Mouse (Mus musculus) cortical plate, adult 2 months (tissue): ENCODE data around the gene Rnd2.

ENCODE experiments used
- CTCF ChIP-seq: fragments of 200-500 bp; IDR thresholded peaks from 2 replicates; pipeline ENCODE4 v1.5.1; 2011; ENCODE audit warnings: mild to moderate bottlenecking, control low read depth, low read length; ENCODE audit not compliant: insufficient read depth; ENCODE audit errors: extremely low read depth
- POLR2A ChIP-seq: fragments of 200-500 bp; IDR thresholded peaks from 2 replicates; pipeline ENCODE4 v1.6.1; 2011; ENCODE audit warnings: mild to moderate bottlenecking, low read length, control low read depth; ENCODE audit not compliant: insufficient read depth; ENCODE audit errors: extremely low read depth

DNA sequence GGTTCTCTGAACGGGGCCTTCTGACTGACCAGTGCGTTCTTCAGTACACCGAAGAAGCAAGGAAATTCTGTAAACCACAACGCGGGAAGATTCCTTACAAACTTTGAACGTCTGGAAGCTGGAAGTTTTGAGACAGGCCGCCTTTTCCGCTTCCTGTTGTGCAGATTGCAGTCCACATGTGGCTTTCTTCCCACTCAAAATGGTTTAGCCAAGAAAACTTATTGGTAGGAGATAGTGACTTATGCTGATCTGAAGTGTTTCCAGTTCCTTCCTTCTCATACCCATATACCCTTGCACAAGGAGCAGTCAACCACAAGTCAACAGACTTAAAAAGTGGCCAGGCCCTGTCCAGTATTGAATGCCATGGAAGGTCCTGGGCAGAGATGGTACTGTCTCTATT lies 38.6 kb upstream of the Rnd2 start:
- TF ChIP-seq POLR2A, result no peak
- no peak for TF ChIP-seq CTCF
